In the genomic region with DNA sequence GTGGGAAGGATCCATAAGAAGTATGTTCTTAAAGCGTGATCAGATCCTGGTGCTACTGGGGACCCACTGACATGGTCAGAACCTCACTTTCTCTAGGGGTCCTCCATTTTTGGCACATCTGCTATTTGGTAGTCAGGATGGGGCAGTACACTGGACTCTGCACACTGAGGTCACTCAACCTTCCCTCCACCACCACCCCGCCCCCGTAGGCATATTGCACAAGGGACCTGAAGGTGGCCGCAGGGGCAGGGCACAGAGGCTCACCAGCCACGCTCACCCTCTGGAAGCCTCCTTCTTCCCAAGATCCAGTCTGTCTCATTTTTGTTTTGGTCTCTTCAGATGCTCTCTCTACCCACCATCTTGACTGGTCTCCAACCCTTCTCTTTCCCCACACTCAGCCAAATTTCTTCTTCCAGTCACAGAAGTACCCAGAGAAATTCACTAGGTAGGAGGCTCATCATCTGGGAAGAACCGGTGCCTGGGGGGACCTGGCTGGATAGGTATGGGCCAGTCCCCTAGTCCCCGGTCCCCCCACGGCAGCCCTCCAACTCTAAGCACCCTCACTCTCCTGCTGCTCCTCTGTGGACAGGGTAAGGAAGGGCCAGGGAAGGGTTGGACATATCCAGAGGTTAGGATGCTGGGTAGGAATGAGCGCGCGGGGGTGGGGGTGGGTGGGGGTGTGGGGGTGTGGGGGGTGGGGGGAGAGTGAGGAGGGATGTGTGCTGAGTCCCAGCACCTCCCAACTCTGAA, we compare ENCODE assay signal across 12 mouse cellular contexts. TPM values are rescaled to one million over a fixed set of nuclear protein-coding genes. Genes with fewer than 3 reads are reported as not detected.
A peak's percentile ranks its signal among the peaks of the same experiment; 100 is the strongest.
DNase-seq lines count a peak whose midpoint lies in the region; ATAC-seq and TF ChIP-seq lines count a peak whose summit lies in the region.
"Had no signal": no experiment of that assay in that cellular context is flagged by ENCODE, and none has a peak within 500 bp of the region (broad histone marks: within the 10 kb centered on the region; RNA-seq: fewer than 3 reads in every experiment).

No protein-coding gene starts in this region.

- no peak for DNase-seq in forebrain, embryonic 10.5 days (ENCODE audit: extremely low spot score, low spot score)
- no peak for DNase-seq in neural tube, embryonic 10.5 days (ENCODE audit: extremely low spot score, low spot score)
- no peak for DNase-seq in stomach, postnatal 0 days (ENCODE audit: low spot score)
- no peak for DNase-seq in layer of hippocampus, postnatal 36 days
- no peak for DNase-seq in layer of hippocampus, adult 8-10 months (ENCODE audit: low spot score in 2 of 2)
- DNase-seq: lung, postnatal 36 days had no signal

- no peak overlapping the region for H3K27ac ChIP-seq in forebrain, embryonic 10.5 days
- H3K27ac ChIP-seq in forebrain, embryonic 15.5 days (replicated peaks): no peak overlapping the region
- no peak overlapping the region for H3K27ac ChIP-seq in neural tube, embryonic 12.5 days
- H3K27ac ChIP-seq in liver, embryonic 12.5 days: no peak overlapping the region
- H3K27ac ChIP-seq in stomach, postnatal 0 days (replicated peaks): no peak overlapping the region

- no peak overlapping the region for H3K9ac ChIP-seq in forebrain, embryonic 15.5 days (replicated peaks)
- H3K9ac ChIP-seq in neural tube, embryonic 12.5 days: no peak overlapping the region
- no peak overlapping the region for H3K9ac ChIP-seq in liver, embryonic 12.5 days
- no peak overlapping the region for H3K9ac ChIP-seq in stomach, postnatal 0 days (ENCODE audit: low read length)

- no peak for TF ChIP-seq CTCF in stomach, postnatal 0 days (IDR thresholded peaks at IDR 0.05; ENCODE audit: low read depth)

- H3K4me1 ChIP-seq in forebrain, embryonic 10.5 days: peaks cover 21% of the 10 kb centered on the region
- H3K4me1 ChIP-seq in forebrain, embryonic 15.5 days: peaks cover 7% of the 10 kb centered on the region
- H3K4me1 ChIP-seq in neural tube, embryonic 12.5 days: peaks cover 10% of the 10 kb centered on the region
- H3K4me1 ChIP-seq in liver, embryonic 12.5 days: no peaks in the 10 kb centered on the region; the same call in none of the 2 replicates
- 0 out of 2 replicates have a peak, but pooled peaks cover 3% of the 10 kb centered on the region for H3K4me1 ChIP-seq in stomach, postnatal 0 days (replicated peaks; ENCODE audit: control insufficient read depth, insufficient read depth)

- no peak overlapping the region for H3K4me2 ChIP-seq in forebrain, embryonic 15.5 days (replicated peaks)
- peak overlapping the region; percentile 81 for H3K4me2 ChIP-seq in neural tube, embryonic 12.5 days (replicated peaks)
- peak overlapping the region; percentile 64 for H3K4me2 ChIP-seq in liver, embryonic 12.5 days
- no peak overlapping the region for H3K4me2 ChIP-seq in stomach, postnatal 0 days (replicated peaks; ENCODE audit: low read depth)

- ATAC-seq in forebrain, embryonic 15.5 days (replicated peaks): no peak
- no peak for ATAC-seq in neural tube, embryonic 12.5 days (ENCODE audit: low FRiP score, low read depth)
- ATAC-seq in liver, embryonic 12.5 days: peak; percentile 69
- peak; percentile 31; the same call in 1 of the 2 replicates for ATAC-seq in stomach, postnatal 0 days (ENCODE audit: low FRiP score, low TSS enrichment)
- ATAC-seq: Patski had no signal

- TF ChIP-seq EP300 in stomach, postnatal 0 days (optimal IDR thresholded peaks at IDR 0.05): no peak

- H3K36me3 ChIP-seq in forebrain, embryonic 10.5 days (replicated peaks): no peaks in the 10 kb centered on the region
- H3K36me3 ChIP-seq in forebrain, embryonic 15.5 days: no peaks in the 10 kb centered on the region
- no peaks in the 10 kb centered on the region for H3K36me3 ChIP-seq in neural tube, embryonic 12.5 days
- no peaks in the 10 kb centered on the region for H3K36me3 ChIP-seq in liver, embryonic 12.5 days
- H3K36me3 ChIP-seq in stomach, postnatal 0 days (ENCODE audit: control insufficient read depth, insufficient read depth, low read length): no peaks in the 10 kb centered on the region

- WGBS in forebrain, embryonic 10.5 days: 72% methylated on average over 11 of the region's 11 CpGs
- 76% methylated on average over 11 of the region's 11 CpGs for WGBS in forebrain, embryonic 15.5 days
- 76% methylated on average over 11 of the region's 11 CpGs for WGBS in neural tube, embryonic 12.5 days
- 53% methylated on average over 11 of the region's 11 CpGs for WGBS in liver, embryonic 12.5 days (ENCODE audit: insufficient replicate concordance)
- 72% methylated on average over 10 of the region's 11 CpGs for WGBS in stomach, postnatal 0 days

- peak overlapping the region; percentile 64; the same call in 1 of the 2 replicates for H3K4me3 ChIP-seq in forebrain, embryonic 10.5 days
- no peak overlapping the region for H3K4me3 ChIP-seq in forebrain, embryonic 15.5 days
- no peak overlapping the region for H3K4me3 ChIP-seq in neural tube, embryonic 12.5 days
- peak overlapping the region; percentile 40; the same call in 1 of the 2 replicates for H3K4me3 ChIP-seq in liver, embryonic 12.5 days
- H3K4me3 ChIP-seq in stomach, postnatal 0 days (ENCODE audit: low read depth, low read length): no peak overlapping the region

- no peaks in the 10 kb centered on the region for H3K9me3 ChIP-seq in forebrain, embryonic 10.5 days
- H3K9me3 ChIP-seq in forebrain, embryonic 15.5 days: no peaks in the 10 kb centered on the region
- no peaks in the 10 kb centered on the region for H3K9me3 ChIP-seq in neural tube, embryonic 12.5 days
- no peaks in the 10 kb centered on the region for H3K9me3 ChIP-seq in liver, embryonic 12.5 days (replicated peaks)
- no peaks in the 10 kb centered on the region for H3K9me3 ChIP-seq in stomach, postnatal 0 days (ENCODE audit: control insufficient read depth, low read length)

- peaks cover 62% of the 10 kb centered on the region for H3K27me3 ChIP-seq in forebrain, embryonic 10.5 days (ENCODE audit: poor library complexity, severe bottlenecking)
- H3K27me3 ChIP-seq in forebrain, embryonic 15.5 days: peaks cover 20% of the 10 kb centered on the region
- H3K27me3 ChIP-seq in neural tube, embryonic 12.5 days (replicated peaks): peaks cover 40% of the 10 kb centered on the region
- peaks cover 70% of the 10 kb centered on the region for H3K27me3 ChIP-seq in liver, embryonic 12.5 days (replicated peaks)
- peaks cover 6% of the 10 kb centered on the region; the same call in 1 of the 2 replicates for H3K27me3 ChIP-seq in stomach, postnatal 0 days (ENCODE audit: control insufficient read depth, insufficient read depth, low read length)
- H3K27me3 ChIP-seq: Patski had no signal

RNA-seq across cellular contexts. Expression of gene Hfe2, which starts 1.2 kb away (rescaled TPM):
- polyA plus RNA-seq in forebrain, embryonic 10.5 days (2016; fragmentation: Nextera tagmentation; extraction: Ambion mirVana): 1.6 and 1.8 TPM in 2 replicates
- 0.43 and 0.82 TPM in 2 replicates for polyA plus RNA-seq in forebrain, embryonic 15.5 days (2015; fragmentation: Nextera tagmentation; extraction: Ambion mirVana)
- 1.9 and 2.7 TPM in 2 replicates for polyA plus RNA-seq in neural tube, embryonic 12.5 days (2016; fragmentation: Nextera tagmentation; extraction: Ambion mirVana)
- polyA plus RNA-seq in liver, embryonic 12.5 days (2016; fragmentation: Nextera tagmentation; extraction: Ambion mirVana): 0.68 and 0.98 TPM in 2 replicates
- polyA plus RNA-seq in stomach, postnatal 0 days (2015; fragmentation: Nextera tagmentation; extraction: Ambion mirVana): 0.10 and 0.28 TPM in 2 replicates
- total RNA-seq in layer of hippocampus, postnatal 36 days (2021): under 1 TPM in 1 of 2 experiments, not detected in 1; 0.25 TPM
- under 1 TPM in 2 of 4 experiments, not detected in 2; 0.16 to 0.22 TPM for total RNA-seq in layer of hippocampus, adult 8-10 months (2022)
- polyA plus RNA-seq: Patski had no signal

RNA-seq across cellular contexts. Expression of gene Txnip, which starts 31.6 kb away (rescaled TPM):
- polyA plus RNA-seq in forebrain, embryonic 10.5 days (2016; fragmentation: Nextera tagmentation; extraction: Ambion mirVana): 26.8 and 27.9 TPM in 2 replicates
- polyA plus RNA-seq in forebrain, embryonic 15.5 days (2015; fragmentation: Nextera tagmentation; extraction: Ambion mirVana): 68.4 and 69.3 TPM in 2 replicates
- 51.4 and 57.5 TPM in 2 replicates for polyA plus RNA-seq in neural tube, embryonic 12.5 days (2016; fragmentation: Nextera tagmentation; extraction: Ambion mirVana)
- polyA plus RNA-seq in liver, embryonic 12.5 days (2016; fragmentation: Nextera tagmentation; extraction: Ambion mirVana): 28.6 and 29.9 TPM in 2 replicates
- polyA plus RNA-seq in stomach, postnatal 0 days (2015; fragmentation: Nextera tagmentation; extraction: Ambion mirVana): 273 and 276 TPM in 2 replicates
- total RNA-seq in layer of hippocampus, postnatal 36 days (2021): 10 to 100 TPM; 20.7 to 32.2 TPM
- 10 to 100 TPM; 23.9 to 39.1 (median 31.6) TPM for total RNA-seq in layer of hippocampus, adult 8-10 months (2022)

RNA-seq across cellular contexts. Expression of gene Gm16253, which starts 50.6 kb away (rescaled TPM):
- 0.66 and 1.6 TPM in 2 replicates for polyA plus RNA-seq in forebrain, embryonic 10.5 days (2016; fragmentation: Nextera tagmentation; extraction: Ambion mirVana)
- 0.92 and 2.0 TPM in 2 replicates for polyA plus RNA-seq in forebrain, embryonic 15.5 days (2015; fragmentation: Nextera tagmentation; extraction: Ambion mirVana)
- 1.6 and 3.0 TPM in 2 replicates for polyA plus RNA-seq in neural tube, embryonic 12.5 days (2016; fragmentation: Nextera tagmentation; extraction: Ambion mirVana)
- polyA plus RNA-seq in liver, embryonic 12.5 days (2016; fragmentation: Nextera tagmentation; extraction: Ambion mirVana): 0.24 and 0.26 TPM in 2 replicates
- 0.18 and 0.46 TPM in 2 replicates for polyA plus RNA-seq in stomach, postnatal 0 days (2015; fragmentation: Nextera tagmentation; extraction: Ambion mirVana)
- total RNA-seq in layer of hippocampus, postnatal 36 days (2021): not detected
- total RNA-seq in layer of hippocampus, adult 8-10 months (2022): not detected
- total RNA-seq: layer of hippocampus, adult 18-20 months had no signal
- polyA plus RNA-seq: gonadal fat pad, adult 2 months had no signal

Comparison
In these comparisons a context has a peak if more than half of its experiments do, and no peak if none do; other contexts are left out.
1. H3K4me3 ChIP-seq: peak in forebrain, embryonic 10.5 days (single experiment) and liver, embryonic 12.5 days (single experiment); none in forebrain, embryonic 15.5 days (single experiment), neural tube, embryonic 12.5 days (single experiment) and stomach, postnatal 0 days (single experiment).
2. ATAC-seq: peak in liver, embryonic 12.5 days (single experiment) and stomach, postnatal 0 days (single experiment); none in forebrain, embryonic 15.5 days (single experiment) and neural tube, embryonic 12.5 days (single experiment).
3. H3K4me2 ChIP-seq: peak in neural tube, embryonic 12.5 days (single experiment) and liver, embryonic 12.5 days (single experiment); none in forebrain, embryonic 15.5 days (single experiment) and stomach, postnatal 0 days (single experiment).